In genomic region chr1:137746129-137746528, GRCm38 (mm10) we compare ENCODE assay signal across 13 mouse cellular contexts.
"Had no signal": no experiment of that assay in that cellular context is flagged by ENCODE, and none has a peak within 500 bp of the region (broad histone marks: within the 10 kb centered on the region; RNA-seq: fewer than 3 reads in every experiment).

No protein-coding gene starts in this region.

- DNase-seq: gastrocnemius, adult 2 months; gastrocnemius, postnatal 10 days; gastrocnemius, postnatal 25 days; heart, adult 18-20 months; heart, postnatal 10 days; heart, postnatal 4 days; kidney, adult 18-20 months; kidney, adult 8-10 months; kidney, postnatal 10 days; kidney, postnatal 25 days; kidney, postnatal 4 days; liver; liver, embryonic 13.5 days had no signal
